Mouse (Mus musculus) ES-E14 (cell line): Measurements from ENCODE around the gene Aff1. TPM values are rescaled to one million over a fixed set of nuclear protein-coding genes. Genes with fewer than 3 reads are reported as not detected.

Source experiments
- DNase-seq: peaks from one replicate; pipeline ENCODE4 v3.0.0-alpha.2; 2013; ENCODE audit warnings: low read depth, low spot score
- H3K27ac ChIP-seq: 2 replicates; pipeline ENCODE4 v1.5.1; 2012; ENCODE audit warnings: low read depth, mild to moderate bottlenecking, low read length, moderate library complexity, mixed read lengths; ENCODE audit not compliant: poor library complexity, insufficient read depth, severe bottlenecking
- H3K36me3 ChIP-seq: 2 replicates; pipeline ENCODE4 v1.6.1; 2012; ENCODE audit warnings: mild to moderate bottlenecking, low read length, moderate library complexity, mixed read lengths; ENCODE audit not compliant: control insufficient read depth, poor library complexity, insufficient read depth, severe bottlenecking
- H3K4me1 ChIP-seq, 2 experiments: fragments of 150-350 bp in 1 of 2; sonication (generic) in 1 of 2; 2 replicates each; pipeline ENCODE4 v1.6.1; 2012; ENCODE audit warnings: low read length in 2 of 2, mild to moderate bottlenecking in 1 of 2, mixed read lengths in 1 of 2; ENCODE audit not compliant: control insufficient read depth in 2 of 2, insufficient read depth in 2 of 2, poor library complexity in 1 of 2
- H3K4me3 ChIP-seq, 2 experiments: fragments of 150-350 bp in 1 of 2; sonication (generic) in 1 of 2; 2 replicates each; pipeline ENCODE4 v1.5.1; 2012; ENCODE audit warnings: low read length in 2 of 2, low read depth in 1 of 2, mild to moderate bottlenecking in 1 of 2, mixed read lengths in 1 of 2; ENCODE audit not compliant: insufficient read depth in 1 of 2, poor library complexity in 1 of 2, severe bottlenecking in 1 of 2
- H3K9ac ChIP-seq: 2 replicates; pipeline ENCODE4 v1.6.1; 2012; ENCODE audit warnings: low read depth, mild to moderate bottlenecking, low read length, mixed read lengths; ENCODE audit not compliant: poor library complexity, insufficient read depth, severe bottlenecking
- H3K9me3 ChIP-seq: fragments of 150-350 bp; sonication (generic); 2 replicates; pipeline ENCODE4 v1.6.1; 2012; ENCODE audit warnings: low read depth, mild to moderate bottlenecking, low read length; ENCODE audit not compliant: control insufficient read depth, insufficient read depth
- CHD2 ChIP-seq: IDR thresholded peaks from 2 replicates; pipeline ENCODE4 v1.6.1; 2014; ENCODE audit warnings: mild to moderate bottlenecking, low read depth, low read length, inconsistent platforms
- HCFC1 ChIP-seq: IDR thresholded peaks from 2 replicates; pipeline ENCODE4 v1.6.1; 2012; ENCODE audit warnings: low read length, inconsistent platforms, borderline replicate concordance; ENCODE audit not compliant: insufficient read depth
- MAFK ChIP-seq: IDR thresholded peaks from 2 replicates; pipeline ENCODE4 v1.6.1; 2014; ENCODE audit warnings: mild to moderate bottlenecking, low read depth, low read length, inconsistent platforms; ENCODE audit not compliant: insufficient read depth
- ZC3H11A ChIP-seq: IDR thresholded peaks from 2 replicates; pipeline ENCODE4 v1.6.1; 2012; ENCODE audit warnings: low read depth, mild to moderate bottlenecking, inconsistent platforms, low read length, borderline replicate concordance
- ZNF384 ChIP-seq: IDR thresholded peaks from 2 replicates; pipeline ENCODE4 v1.6.1; 2012; ENCODE audit warnings: low read depth, low read length, inconsistent platforms
- in situ Hi-C, 2 experiments: fragments of 600-800 bp; cut with MboI; formaldehyde crosslinking; loops; one replicate each; pipeline ENCODE4 v1.15.1; 2025; ENCODE audit warnings: low sequenced_read_pairs in 2 of 2, inconsistent platforms in 1 of 2; ENCODE audit not compliant: unreplicated experiment in 2 of 2
- total RNA-seq: library from RNA; depleted of rRNA; stranded (reverse); fragments of 300-350 nt; gene quantifications from 2 replicates; pipeline ENCODE4 v1.2.3, GENCODE M21; 2012

Gene Aff1
- total RNA-seq, 1 experiment, result 26.0 TPM

GRCm38 (mm10) chr5:103774703-103775333 is 82.6 kb downstream of the Aff1 start:
- H3K27ac ChIP-seq, result no peak overlapping the region
- H3K4me1 ChIP-seq, result peaks cover 1 to 36% of the 10 kb centered on the region in 2 experiments; a peak in 3 of 4 replicates
- no peaks in the 10 kb centered on the region for H3K9me3 ChIP-seq
- TF ChIP-seq CHD2 (no peak), ZC3H11A (no peak), ZNF384 (no peak)
- H3K9ac ChIP-seq, result no peak overlapping the region
- H3K4me3 ChIP-seq, result no peak overlapping the region
- peaks cover 2% of the 10 kb centered on the region; the same call in 1 of the 2 replicates for H3K36me3 ChIP-seq
- DNase-seq, result no peak
- in situ Hi-C loops, result no loop called here

- H3K4me3 ChIP-seq, result no peak overlapping the region
- H3K36me3 ChIP-seq, result peaks cover 2% of the 10 kb centered on the region; the same call in 1 of the 2 replicates
- H3K9me3 ChIP-seq, result no peaks in the 10 kb centered on the region
- TF ChIP-seq ZNF384 (no peak), CHD2 (no peak), MAFK (no peak), ZC3H11A (no peak), HCFC1 (no peak)
- in situ Hi-C loops, result no loop called here
- peaks cover 1 to 40% of the 10 kb centered on the region in 2 experiments; a peak in 3 of 4 replicates for H3K4me1 ChIP-seq
- no peak overlapping the region for H3K27ac ChIP-seq
- DNase-seq, result no peak
- no peak overlapping the region for H3K9ac ChIP-seq
Measured at GRCm38 (mm10) chr5:103775429-103775828, 83.3 kb downstream of the Aff1 start.

- H3K4me1 ChIP-seq, result peaks cover 1 to 37% of the 10 kb centered on the region in 2 experiments; a peak in 3 of 4 replicates
Measured at GRCm38 (mm10) chr5:103776842-103777241, 84.7 kb downstream of the Aff1 start.

GRCm38 (mm10) chr5:103777446-103777845 is 85.3 kb downstream of the Aff1 start:
- H3K4me1 ChIP-seq, result peaks cover 1 to 34% of the 10 kb centered on the region in 2 experiments; a peak in 3 of 4 replicates
- H3K4me3 ChIP-seq, result no peak overlapping the region
- no peaks in the 10 kb centered on the region for H3K9me3 ChIP-seq
- in situ Hi-C loops, result no loop called here
- H3K9ac ChIP-seq, result no peak overlapping the region
- no peak for DNase-seq
- peaks cover 2% of the 10 kb centered on the region; the same call in 1 of the 2 replicates for H3K36me3 ChIP-seq
- TF ChIP-seq MAFK (no peak), ZNF384 (no peak), HCFC1 (no peak), CHD2 (no peak), ZC3H11A (no peak)
- no peak overlapping the region for H3K27ac ChIP-seq

More at GRCm38 (mm10) chr5:103776842-103777241, 84.7 kb downstream of the Aff1 start:
- no peak for TF ChIP-seq CHD2
- Histone ChIP-seq H3K4me3 (no peak overlapping the region), H3K27ac (no peak overlapping the region), H3K36me3 (peaks cover 2% of the 10 kb centered on the region; the same call in 1 of the 2 replicates), H3K9me3 (no peaks in the 10 kb centered on the region), H3K9ac (no peak overlapping the region)
- in situ Hi-C loops, result no loop called here
- no peak for DNase-seq
